Mouse (Mus musculus) forebrain, embryonic 14.5 days (tissue): Measurements from ENCODE around the gene Mad1l1. TPM values are rescaled to one million over a fixed set of nuclear protein-coding genes. Genes with fewer than 3 reads are reported as not detected.
"Not testable (repeated sequence)": the region's sequence is repeated elsewhere in the genome, so short reads cannot be mapped to it uniquely, and the experiment has no call there.

Source experiments
- ATAC-seq: fragments of 200-750 bp; cut with Nextera tagmentation; 2 replicates; pipeline ENCODE4 v1.8.0; 2017; ENCODE audit warnings: mild to moderate bottlenecking, moderate library complexity
- DNase-seq: peaks from one replicate; pipeline ENCODE4 v3.0.0-alpha.2; 2015; ENCODE audit warnings: low spot score
- H3K27ac ChIP-seq: fragments of 300-500 bp; sonication (generic); 2 replicates; pipeline ENCODE4 v1.5.1; 2014; ENCODE audit warnings: low read depth, mild to moderate bottlenecking, control low read depth, low read length, moderate library complexity
- H3K27me3 ChIP-seq: fragments of 300-500 bp; sonication (generic); replicated peaks from 2 replicates; pipeline ENCODE4 v1.6.1; 2014; ENCODE audit warnings: low read length, control low read depth, mixed read lengths; ENCODE audit not compliant: control insufficient read depth, insufficient read depth
- H3K36me3 ChIP-seq: fragments of 300-500 bp; sonication (generic); 2 replicates; pipeline ENCODE4 v1.6.1; 2014; ENCODE audit warnings: low read length, control low read depth; ENCODE audit not compliant: control insufficient read depth, insufficient read depth
- H3K4me1 ChIP-seq: fragments of 300-500 bp; sonication (generic); 2 replicates; pipeline ENCODE4 v1.6.1; 2014; ENCODE audit warnings: antibody characterized with exemption, low read length, control low read depth; ENCODE audit not compliant: control insufficient read depth, insufficient read depth
- H3K4me2 ChIP-seq: fragments of 300-500 bp; sonication (generic); 2 replicates; pipeline ENCODE4 v1.6.1; 2014; ENCODE audit warnings: mild to moderate bottlenecking, control low read depth, low read length
- H3K4me3 ChIP-seq: fragments of 300-500 bp; sonication (generic); 2 replicates; pipeline ENCODE4 v1.5.1; 2014; ENCODE audit warnings: low read depth, low read length, control low read depth
- H3K9ac ChIP-seq: fragments of 300-500 bp; sonication (generic); 2 replicates; pipeline ENCODE4 v1.6.1; 2014; ENCODE audit warnings: mild to moderate bottlenecking, low read length, control low read depth, moderate library complexity
- H3K9me3 ChIP-seq: fragments of 300-500 bp; sonication (generic); replicated peaks from 2 replicates; pipeline ENCODE4 v1.6.1; 2016; ENCODE audit warnings: low read length, control low read depth, mixed read lengths; ENCODE audit not compliant: control insufficient read depth
- WGBS: fragments of 180-500 bp; shearing (Covaris S2); extraction: QIAGEN DNeasy Blood & Tissue Kit; methylation state at CpG from one replicate; pipeline ENCODE4 v1.1.7; 2014; 5-methylcytosine and 5-hydroxymethylcytosine counted together
- polyA plus RNA-seq: library from polyadenylated mRNA; unstranded; fragments of >200 nt; fragmentation: Nextera tagmentation; extraction: Ambion mirVana; gene quantifications from 2 replicates; pipeline ENCODE4 v1.2.1, GENCODE M21; 2014

Gene Mad1l1
- polyA plus RNA-seq, 1 experiment from 2014 or later, result 29.2 TPM

DNA sequence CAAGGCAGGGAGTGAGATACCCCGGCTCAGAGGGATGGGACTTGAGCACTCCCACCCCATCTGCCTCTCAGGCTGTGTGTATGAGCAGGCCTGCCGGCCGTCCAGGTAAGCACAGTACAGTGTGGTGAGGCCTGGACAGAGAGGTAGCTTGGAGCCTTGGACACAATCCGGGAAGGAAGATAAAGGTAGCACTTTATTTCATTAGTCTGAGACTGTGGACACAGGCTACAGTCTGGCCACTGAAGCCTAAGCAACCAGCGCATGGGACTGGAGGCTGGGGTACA lies 312.9 kb downstream of the Mad1l1 start:
- Histone ChIP-seq H3K9me3 (no peaks in the 10 kb centered on the region), H3K9ac (0 out of 2 replicates have a peak overlapping the region, but pooled peaks have one; percentile 26), H3K36me3 (no peaks in the 10 kb centered on the region), H3K4me3 (no peak overlapping the region), H3K4me1 (peaks cover 4% of the 10 kb centered on the region), H3K4me2 (no peak overlapping the region), H3K27ac (no peak overlapping the region), H3K27me3 (no peaks in the 10 kb centered on the region)
- DNase-seq (no peak), ATAC-seq (0 out of 2 replicates have a peak, but pooled peaks have one; percentile 14)
- 56% methylated on average over 5 of the region's 5 CpGs for WGBS

GRCm38 (mm10) chr5:140007656-140008522 lies 313.5 kb downstream of the Mad1l1 start:
- H3K4me3 ChIP-seq, result no peak overlapping the region
- H3K4me1 ChIP-seq, result peaks cover 4% of the 10 kb centered on the region
- H3K27ac ChIP-seq, result no peak overlapping the region
- H3K27me3 ChIP-seq, result no peaks in the 10 kb centered on the region
- 11% methylated on average over 9 of the region's 9 CpGs for WGBS
- ATAC-seq, result peak; percentile 63
- no peak overlapping the region for H3K4me2 ChIP-seq
- H3K9ac ChIP-seq, result 0 out of 2 replicates have a peak overlapping the region, but pooled peaks have one; percentile 26
- peak; percentile 47 for DNase-seq
- H3K9me3 ChIP-seq, result no peaks in the 10 kb centered on the region
- H3K36me3 ChIP-seq, result no peaks in the 10 kb centered on the region

DNA sequence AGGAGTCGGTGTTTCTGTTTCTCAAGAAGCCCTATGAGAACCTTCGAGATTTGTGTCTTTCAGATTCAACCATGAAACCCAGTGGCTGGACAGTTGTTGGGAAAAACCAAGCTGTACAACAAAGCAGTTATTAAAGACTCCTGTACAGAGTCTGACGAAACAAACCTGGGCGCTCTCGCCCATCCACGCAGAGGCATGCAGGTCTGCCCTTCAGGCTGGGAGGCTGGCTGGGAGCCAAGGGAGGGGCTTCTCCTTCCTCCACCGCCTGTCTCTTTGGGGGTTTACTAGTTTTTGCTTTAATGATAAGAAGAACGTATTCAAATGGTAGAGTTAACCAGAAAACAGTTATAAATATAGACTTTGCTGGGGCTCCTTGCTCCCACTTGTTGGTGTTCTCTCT lies 314.5 kb downstream of the Mad1l1 start:
- Histone ChIP-seq H3K4me1 (peaks cover 4% of the 10 kb centered on the region), H3K9me3 (no peaks in the 10 kb centered on the region), H3K4me2 (no peak overlapping the region), H3K36me3 (no peaks in the 10 kb centered on the region), H3K4me3 (no peak overlapping the region), H3K27me3 (no peaks in the 10 kb centered on the region), H3K27ac (no peak overlapping the region), H3K9ac (no peak overlapping the region)
- WGBS, result 44% methylated on average over 8 of the region's 8 CpGs
- no peak for ATAC-seq
- no peak for DNase-seq

DNA sequence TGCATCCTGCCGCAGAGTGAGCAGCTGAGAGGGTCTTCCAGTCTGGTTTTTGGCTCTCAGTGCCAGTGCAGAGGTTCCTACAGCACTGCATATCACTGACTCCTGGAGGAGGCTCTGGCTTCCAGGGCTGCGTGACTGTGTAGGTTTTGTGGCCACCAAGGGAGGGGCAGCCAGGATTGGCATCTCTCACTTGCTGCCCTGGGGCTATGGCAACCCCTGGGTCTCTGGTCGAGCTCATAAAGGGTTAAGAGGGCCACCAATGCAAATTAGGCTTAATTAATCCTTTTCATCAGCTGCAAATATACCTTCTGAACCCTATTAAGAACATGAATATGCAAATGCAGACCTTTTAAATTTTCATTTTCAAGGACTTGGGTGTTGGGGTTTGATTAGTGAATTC lies 318.8 kb downstream of the Mad1l1 start:
- Histone ChIP-seq H3K4me3 (no peak overlapping the region), H3K4me1 (no peaks in the 10 kb centered on the region; the same call in 1 of the 2 replicates), H3K9ac (no peak overlapping the region), H3K27me3 (no peaks in the 10 kb centered on the region), H3K9me3 (no peaks in the 10 kb centered on the region), H3K27ac (no peak overlapping the region), H3K4me2 (no peak overlapping the region), H3K36me3 (no peaks in the 10 kb centered on the region)
- WGBS, result 19% methylated on average over 3 of the region's 3 CpGs
- ATAC-seq (no peak; the same call in 1 of the 2 replicates), DNase-seq (peak; percentile 42)

DNA sequence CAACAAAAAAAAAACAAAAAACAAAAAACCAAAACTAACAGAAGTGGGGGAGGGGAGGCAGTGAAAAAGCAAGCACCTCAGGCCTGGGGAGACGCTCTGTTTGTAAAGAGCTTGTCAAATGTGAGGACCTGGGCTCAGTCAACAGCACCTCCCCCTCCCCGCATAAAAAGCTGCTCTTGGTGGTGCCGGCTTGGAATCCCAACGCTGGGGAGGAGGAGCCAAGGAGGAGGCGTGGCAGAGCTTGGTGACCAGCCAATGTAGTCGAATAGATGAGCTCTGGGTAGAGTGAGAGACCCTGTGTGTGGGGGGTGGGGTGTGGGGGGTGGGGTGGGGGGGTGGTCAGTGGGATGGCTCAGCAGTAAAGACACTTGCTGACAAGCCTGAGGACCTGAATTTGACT lies 322.4 kb downstream of the Mad1l1 start:
- Histone ChIP-seq H3K9me3 (no peaks in the 10 kb centered on the region), H3K27me3 (no peaks in the 10 kb centered on the region), H3K9ac (no peak overlapping the region), H3K4me2 (no peak overlapping the region), H3K4me3 (no peak overlapping the region), H3K27ac (no peak overlapping the region), H3K4me1 (no peaks in the 10 kb centered on the region), H3K36me3 (no peaks in the 10 kb centered on the region)
- DNase-seq (no peak), ATAC-seq (no peak)
- WGBS, result 29% methylated on average over 5 of the region's 6 CpGs

- not testable (repeated sequence) for DNase-seq, H3K27me3 ChIP-seq, H3K4me3 ChIP-seq, H3K4me2 ChIP-seq, ATAC-seq, H3K9ac ChIP-seq, H3K4me1 ChIP-seq, H3K27ac ChIP-seq, H3K9me3 ChIP-seq, H3K36me3 ChIP-seq
- WGBS, result 85% methylated on average over 10 of the region's 12 CpGs
Measured at GRCm38 (mm10) chr5:139998321-139998720, 323.0 kb downstream of the Mad1l1 start.

GRCm38 (mm10) chr5:139991531-139991930 lies 329.8 kb downstream of the Mad1l1 start:
- ATAC-seq (no peak), DNase-seq (no peak)
- Histone ChIP-seq H3K9ac (no peak overlapping the region), H3K9me3 (peaks cover 6% of the 10 kb centered on the region), H3K4me1 (no peaks in the 10 kb centered on the region), H3K36me3 (no peaks in the 10 kb centered on the region), H3K4me3 (no peak overlapping the region), H3K27ac (no peak overlapping the region), H3K4me2 (no peak overlapping the region), H3K27me3 (no peaks in the 10 kb centered on the region)
- 95% methylated on average over 3 of the region's 3 CpGs for WGBS

DNA sequence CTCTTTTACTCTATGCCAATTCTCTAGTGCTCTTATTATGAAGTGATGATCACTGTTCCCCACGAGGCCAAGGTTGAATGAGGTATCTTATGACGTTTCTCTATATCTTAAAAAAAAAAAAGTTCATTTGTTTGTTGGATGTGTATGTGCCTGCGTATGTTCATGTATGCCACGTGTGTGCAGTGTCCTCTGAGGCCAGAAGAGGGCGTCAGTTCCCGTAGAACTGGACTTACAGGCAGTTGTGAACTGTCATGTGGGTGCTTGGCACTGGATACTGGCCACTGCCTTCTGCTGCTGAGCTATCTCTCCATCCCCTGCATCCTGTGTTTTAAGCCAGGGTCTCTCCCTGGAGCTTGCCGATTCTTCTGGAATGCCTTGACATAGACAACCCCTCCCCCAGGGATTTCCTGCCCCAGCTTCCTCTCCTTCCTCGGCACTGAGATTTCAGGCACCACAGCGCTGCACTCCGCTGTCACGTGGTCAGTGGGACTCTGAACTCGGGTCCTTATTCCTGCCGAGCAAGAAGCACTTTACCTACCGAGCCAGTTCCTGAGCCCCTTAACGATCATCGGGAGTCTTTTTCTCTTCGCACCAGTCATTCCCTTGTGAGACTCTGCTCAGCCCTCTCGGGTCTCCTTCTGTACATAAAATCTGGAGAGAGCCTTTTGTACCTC lies 336.1 kb downstream of the Mad1l1 start:
- Histone ChIP-seq H3K9me3 (peaks cover 6% of the 10 kb centered on the region; the same call in 1 of the 2 replicates), H3K27me3 (no peaks in the 10 kb centered on the region), H3K4me2 (no peak overlapping the region), H3K4me1 (no peaks in the 10 kb centered on the region), H3K9ac (no peak overlapping the region), H3K4me3 (no peak overlapping the region), H3K27ac (no peak overlapping the region), H3K36me3 (no peaks in the 10 kb centered on the region)
- WGBS, result 50% methylated on average over 18 of the region's 18 CpGs
- DNase-seq, result no peak
- no peak for ATAC-seq

GRCm38 (mm10) chr5:139981976-139982375 lies 339.4 kb downstream of the Mad1l1 start:
- WGBS, result 95% methylated on average over 1 of the region's 1 CpGs
- Histone ChIP-seq H3K4me3 (no peak overlapping the region), H3K4me2 (no peak overlapping the region), H3K27me3 (no peaks in the 10 kb centered on the region), H3K9me3 (no peaks in the 10 kb centered on the region), H3K36me3 (no peaks in the 10 kb centered on the region), H3K4me1 (no peaks in the 10 kb centered on the region), H3K9ac (no peak overlapping the region), H3K27ac (no peak overlapping the region)
- DNase-seq (no peak), ATAC-seq (no peak)
